Mouse (Mus musculus) G1E (cell line): ENCODE results near the gene Egflam.

Experiments
- CTCF ChIP-seq: IDR thresholded peaks from 2 replicates; pipeline ENCODE4 v1.5.1; 2012; ENCODE audit warnings: low read depth, low read length, inconsistent platforms, mixed read lengths
- GATA1 ChIP-seq: IDR thresholded peaks from 2 replicates; pipeline ENCODE4 v1.6.1; 2012; ENCODE audit warnings: borderline replicate concordance, low read length, inconsistent platforms, mixed read lengths
- TAL1 ChIP-seq: conservative IDR thresholded peaks from 2 replicates; pipeline ENCODE4 v1.6.1; 2012; ENCODE audit warnings: low read depth, low read length, inconsistent platforms, mixed read lengths

- TF ChIP-seq CTCF, result no peak
- TF ChIP-seq TAL1, result no peak
- TF ChIP-seq GATA1, result no peak
Measured at GRCm38 (mm10) chr15:7203606-7204330, 194.4 kb downstream of the Egflam start.
